Mouse (Mus musculus): ENCODE data around the gene Pnpo. TPM values are rescaled to one million over a fixed set of nuclear protein-coding genes. Genes with fewer than 3 reads are reported as not detected.

The Pnpo gene
- total and polyA plus RNA-seq, 2 experiments: 113 to 175 TPM

GRCm38 (mm10) chr11:96978401-96979246 lies 34.8 kb upstream of the Pnpo start:
- 28% methylated on average over 17 of the region's 17 CpGs for WGBS
- Histone ChIP-seq H3K36me3 (ENCODE audit: control insufficient read depth, insufficient read depth, low read length) (no peaks in the 10 kb centered on the region), H3K4me3 (ENCODE audit: insufficient read depth, low read depth, low read length) (peak overlapping the region; percentile 90), H3K9ac (ENCODE audit: low read depth, low read length) (peak overlapping the region; percentile 90), H3K27ac (replicated peaks; ENCODE audit: insufficient read depth, low read depth, low read length) (peak overlapping the region; percentile 79), H3K79me2 (ENCODE audit: control insufficient read depth, insufficient read depth, low read length) (peaks cover 13% of the 10 kb centered on the region; the same call in 1 of the 2 replicates), H3K4me1 (ENCODE audit: control insufficient read depth, insufficient read depth, low read length) (peaks cover 14% of the 10 kb centered on the region), H3K27me3 (ENCODE audit: control insufficient read depth, insufficient read depth, low read length) (no peaks in the 10 kb centered on the region)
- no peak for DNase-seq (ENCODE audit: extremely low read depth, low read depth, low spot score)
- no peak for TF ChIP-seq POLR2A (IDR thresholded peaks at IDR 0.05; ENCODE audit: extremely low read depth, insufficient read depth, low read length)
- TF ChIP-seq CTCF (IDR thresholded peaks at IDR 0.05; ENCODE audit: low read depth, low read length): no peak

GRCm38 (mm10) chr11:96977606-96978400 lies 34.0 kb upstream of the Pnpo start:
- under 1% methylated on average over 45 of the region's 45 CpGs for WGBS
- no peaks in the 10 kb centered on the region for H3K36me3 ChIP-seq (ENCODE audit: control insufficient read depth, insufficient read depth, low read length)
- H3K4me1 ChIP-seq (ENCODE audit: control insufficient read depth, insufficient read depth, low read length): peaks cover 14% of the 10 kb centered on the region
- TF ChIP-seq CTCF (IDR thresholded peaks at IDR 0.05; ENCODE audit: low read depth, low read length) (no peak), POLR2A (IDR thresholded peaks at IDR 0.05; ENCODE audit: extremely low read depth, insufficient read depth, low read length) (peak; percentile 66; the same call in 1 of the 2 replicates)
- peak overlapping the region; percentile 93 for H3K27ac ChIP-seq (replicated peaks; ENCODE audit: insufficient read depth, low read depth, low read length)
- H3K4me3 ChIP-seq (ENCODE audit: insufficient read depth, low read depth, low read length): peak overlapping the region; percentile 99
- peak; percentile 100 for DNase-seq (ENCODE audit: extremely low read depth, low read depth, low spot score)
- H3K9ac ChIP-seq (ENCODE audit: low read depth, low read length): peak overlapping the region; percentile 99
- H3K27me3 ChIP-seq (ENCODE audit: control insufficient read depth, insufficient read depth, low read length): no peaks in the 10 kb centered on the region
- H3K79me2 ChIP-seq (ENCODE audit: control insufficient read depth, insufficient read depth, low read length): peaks cover 13% of the 10 kb centered on the region; the same call in 1 of the 2 replicates

- Histone ChIP-seq H3K4me3 (ENCODE audit: insufficient read depth, low read depth, low read length) (peak overlapping the region; percentile 99), H3K79me2 (ENCODE audit: control insufficient read depth, insufficient read depth, low read length) (peaks cover 17% of the 10 kb centered on the region; the same call in 1 of the 2 replicates), H3K27me3 (ENCODE audit: control insufficient read depth, insufficient read depth, low read length) (no peaks in the 10 kb centered on the region), H3K4me1 (ENCODE audit: control insufficient read depth, insufficient read depth, low read length) (peaks cover 14% of the 10 kb centered on the region), H3K36me3 (ENCODE audit: control insufficient read depth, insufficient read depth, low read length) (no peaks in the 10 kb centered on the region), H3K9ac (ENCODE audit: low read depth, low read length) (peak overlapping the region; percentile 99), H3K27ac (replicated peaks; ENCODE audit: insufficient read depth, low read depth, low read length) (peak overlapping the region; percentile 98)
- peak; percentile 74 for TF ChIP-seq POLR2A (IDR thresholded peaks at IDR 0.05; ENCODE audit: extremely low read depth, insufficient read depth, low read length)
- peak; percentile 10; the same call in 1 of the 2 replicates for TF ChIP-seq CTCF (IDR thresholded peaks at IDR 0.05; ENCODE audit: low read depth, low read length)
- peak; percentile 59 for DNase-seq (ENCODE audit: extremely low read depth, low read depth, low spot score)
- WGBS: under 1% methylated on average over 40 of the region's 50 CpGs
These were observed 33.3 kb upstream of the Pnpo start for GRCm38 (mm10) chr11:96976911-96977591.

GRCm38 (mm10) chr11:96976379-96976687 lies 32.5 kb upstream of the Pnpo start:
- Histone ChIP-seq H3K4me1 (ENCODE audit: control insufficient read depth, insufficient read depth, low read length) (peaks cover 14% of the 10 kb centered on the region), H3K9ac (ENCODE audit: low read depth, low read length) (peak overlapping the region; percentile 6), H3K27ac (replicated peaks; ENCODE audit: insufficient read depth, low read depth, low read length) (peak overlapping the region; percentile 98), H3K79me2 (ENCODE audit: control insufficient read depth, insufficient read depth, low read length) (peaks cover 17% of the 10 kb centered on the region; the same call in 1 of the 2 replicates), H3K4me3 (ENCODE audit: insufficient read depth, low read depth, low read length) (no peak overlapping the region), H3K27me3 (ENCODE audit: control insufficient read depth, insufficient read depth, low read length) (no peaks in the 10 kb centered on the region), H3K36me3 (ENCODE audit: control insufficient read depth, insufficient read depth, low read length) (no peaks in the 10 kb centered on the region)
- no peak for DNase-seq (ENCODE audit: extremely low read depth, low read depth, low spot score)
- 20% methylated on average over 3 of the region's 3 CpGs for WGBS
- TF ChIP-seq POLR2A (IDR thresholded peaks at IDR 0.05; ENCODE audit: extremely low read depth, insufficient read depth, low read length): no peak
- no peak for TF ChIP-seq CTCF (IDR thresholded peaks at IDR 0.05; ENCODE audit: low read depth, low read length)

GRCm38 (mm10) chr11:96975511-96976378 lies 32.0 kb upstream of the Pnpo start:
- peak overlapping the region; percentile 6; the same call in 1 of the 2 replicates for H3K9ac ChIP-seq (ENCODE audit: low read depth, low read length)
- H3K79me2 ChIP-seq (ENCODE audit: control insufficient read depth, insufficient read depth, low read length): peaks cover 19% of the 10 kb centered on the region; the same call in 1 of the 2 replicates
- H3K27ac ChIP-seq (replicated peaks; ENCODE audit: insufficient read depth, low read depth, low read length): peak overlapping the region; percentile 98
- no peak overlapping the region for H3K4me3 ChIP-seq (ENCODE audit: insufficient read depth, low read depth, low read length)
- no peaks in the 10 kb centered on the region for H3K27me3 ChIP-seq (ENCODE audit: control insufficient read depth, insufficient read depth, low read length)
- peaks cover 14% of the 10 kb centered on the region for H3K4me1 ChIP-seq (ENCODE audit: control insufficient read depth, insufficient read depth, low read length)
- WGBS: 42% methylated on average over 10 of the region's 10 CpGs
- no peaks in the 10 kb centered on the region for H3K36me3 ChIP-seq (ENCODE audit: control insufficient read depth, insufficient read depth, low read length)
- TF ChIP-seq POLR2A (IDR thresholded peaks at IDR 0.05; ENCODE audit: extremely low read depth, insufficient read depth, low read length) (no peak), CTCF (IDR thresholded peaks at IDR 0.05; ENCODE audit: low read depth, low read length) (no peak)
- peak; percentile 63 for DNase-seq (ENCODE audit: extremely low read depth, low read depth, low spot score)

Measured in liver, adult 2 months (tissue).